Mouse (Mus musculus) myocyte (in vitro differentiated cells): ENCODE results near the gene Wdr90. TPM values are rescaled to one million over a fixed set of nuclear protein-coding genes. Genes with fewer than 3 reads are reported as not detected.
"Not testable (repeated sequence)": the region's sequence is repeated elsewhere in the genome, so short reads cannot be mapped to it uniquely, and the experiment has no call there.

Source experiments
- H3K27me3 ChIP-seq: one replicate; pipeline ENCODE4 v1.6.1; 2011; ENCODE audit not compliant: control insufficient read depth, insufficient read depth, insufficient read length
- H3K36me3 ChIP-seq: one replicate; pipeline ENCODE4 v1.6.1; 2011; ENCODE audit not compliant: control insufficient read depth, insufficient read depth
- H3K4me2 ChIP-seq: one replicate; pipeline ENCODE4 v1.6.1; 2011; ENCODE audit warnings: low read depth, control low read depth
- H3K4me3 ChIP-seq: one replicate; pipeline ENCODE4 v1.5.1; 2011; ENCODE audit warnings: mild to moderate bottlenecking, control low read depth, moderate library complexity
- H3K79me2 ChIP-seq: one replicate; pipeline ENCODE4 v1.6.1; 2011; ENCODE audit not compliant: control insufficient read depth, insufficient read depth
- H3ac ChIP-seq: one replicate; pipeline ENCODE4 v1.6.1; 2011; ENCODE audit not compliant: control insufficient read depth, insufficient read length
- CEBPB ChIP-seq: IDR thresholded peaks from 2 replicates; pipeline ENCODE4 v1.6.1; 2011; ENCODE audit warnings: mild to moderate bottlenecking, moderate library complexity; ENCODE audit not compliant: poor library complexity, insufficient read depth, severe bottlenecking
- E2F4 ChIP-seq: IDR thresholded peaks from one replicate; pipeline ENCODE4 v1.6.1; 2011; ENCODE audit warnings: mild to moderate bottlenecking, control low read depth, moderate library complexity; ENCODE audit not compliant: insufficient read depth
- MAX ChIP-seq: IDR thresholded peaks from one replicate; pipeline ENCODE4 v1.6.1; 2011; ENCODE audit warnings: low read depth, mild to moderate bottlenecking, control low read depth
- MYOD1 ChIP-seq, 3 experiments: IDR thresholded peaks; one replicate each; pipeline ENCODE4 v1.6.1; 2011; ENCODE audit warnings: control low read depth in 2 of 3, low read depth in 2 of 3, mild to moderate bottlenecking in 2 of 3, moderate library complexity in 1 of 3; ENCODE audit not compliant: insufficient read length in 2 of 3, control insufficient read depth in 1 of 3
- MYOG ChIP-seq, 3 experiments: IDR thresholded peaks; one replicate each; pipeline ENCODE4 v1.6.1; 2011; ENCODE audit warnings: control low read depth in 2 of 3, low read depth in 2 of 3, mild to moderate bottlenecking in 2 of 3; ENCODE audit not compliant: insufficient read length in 2 of 3, control insufficient read depth in 1 of 3, insufficient read depth in 1 of 3
- POLR2A ChIP-seq: IDR thresholded peaks from one replicate; pipeline ENCODE4 v1.6.1; 2011; ENCODE audit warnings: low read depth, mild to moderate bottlenecking, control low read depth, moderate library complexity; ENCODE audit not compliant: insufficient read length
- POLR2AphosphoS2 ChIP-seq: IDR thresholded peaks from one replicate; pipeline ENCODE4 v1.6.1; 2011; ENCODE audit warnings: low read depth, control low read depth; ENCODE audit not compliant: insufficient read length
- REST ChIP-seq: IDR thresholded peaks from one replicate; pipeline ENCODE4 v1.6.1; 2011; ENCODE audit warnings: mild to moderate bottlenecking, control low read depth, moderate library complexity; ENCODE audit not compliant: insufficient read depth, insufficient read length
- SRF ChIP-seq: IDR thresholded peaks from one replicate; pipeline ENCODE4 v1.6.1; 2011; ENCODE audit warnings: low read depth; ENCODE audit not compliant: control insufficient read depth, insufficient read length
- TCF12 ChIP-seq: IDR thresholded peaks from one replicate; pipeline ENCODE4 v1.6.1; 2011; ENCODE audit warnings: mild to moderate bottlenecking, control low read depth; ENCODE audit not compliant: poor library complexity, insufficient read depth, severe bottlenecking
- TCF3 ChIP-seq: IDR thresholded peaks from one replicate; pipeline ENCODE4 v1.6.1; 2011; ENCODE audit warnings: low read depth, control low read depth; ENCODE audit not compliant: insufficient read length
- USF1 ChIP-seq: IDR thresholded peaks from one replicate; pipeline ENCODE4 v1.6.1; 2011; ENCODE audit warnings: low read depth, mild to moderate bottlenecking, control low read depth, moderate library complexity
- polyA plus RNA-seq: library from polyadenylated mRNA; unstranded; fragments of >200 nt; fragmentation: generic; extraction: Trizol; gene quantifications from one replicate; pipeline ENCODE4 v1.2.1, GENCODE M21; 2012; ENCODE audit warnings: missing spikeins

Wdr90 gene
- polyA plus RNA-seq, 1 experiment: 7.4 TPM

DNA sequence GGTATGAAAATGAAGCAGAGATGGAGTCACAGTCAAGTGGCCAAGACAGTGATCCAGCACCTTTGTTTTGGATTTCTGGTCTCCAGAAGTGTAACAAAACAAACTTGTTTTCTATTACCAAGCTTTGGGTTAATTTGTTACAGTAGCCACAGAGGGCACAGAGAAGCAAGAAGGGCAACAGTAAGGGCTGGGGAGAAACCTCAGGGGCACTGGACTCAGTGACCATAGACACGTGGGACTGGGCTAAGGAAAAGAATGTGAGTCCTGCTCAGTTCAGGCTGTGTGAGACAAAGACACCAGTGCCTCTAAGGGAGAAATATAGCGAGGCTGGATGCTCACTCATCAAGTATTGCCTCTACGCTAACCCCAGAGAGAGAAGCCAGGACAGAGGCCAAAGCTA is 11.4 kb upstream of the Wdr90 start:
- Histone ChIP-seq H3K36me3 (no peaks in the 10 kb centered on the region), H3K4me2 (no peak overlapping the region), H3K4me3 (no peak overlapping the region), H3K79me2 (peaks cover 4% of the 10 kb centered on the region), H3ac (no peak overlapping the region), H3K27me3 (no peaks in the 10 kb centered on the region)
- TF ChIP-seq TCF12 (no peak), SRF (no peak), CEBPB (no peak), REST (no peak), MYOD1 (IDR thresholded peaks at IDR 0.05; ENCODE audit: control insufficient read depth in 1 of 3, insufficient read length in 2 of 3, low read depth in 2 of 3) (no peak), POLR2AphosphoS2 (no peak), USF1 (no peak), MYOG (IDR thresholded peaks at IDR 0.05; ENCODE audit: control insufficient read depth in 1 of 3, insufficient read depth in 1 of 3, insufficient read length in 2 of 3, low read depth in 2 of 3) (no peak), POLR2A (no peak), TCF3 (no peak)

DNA sequence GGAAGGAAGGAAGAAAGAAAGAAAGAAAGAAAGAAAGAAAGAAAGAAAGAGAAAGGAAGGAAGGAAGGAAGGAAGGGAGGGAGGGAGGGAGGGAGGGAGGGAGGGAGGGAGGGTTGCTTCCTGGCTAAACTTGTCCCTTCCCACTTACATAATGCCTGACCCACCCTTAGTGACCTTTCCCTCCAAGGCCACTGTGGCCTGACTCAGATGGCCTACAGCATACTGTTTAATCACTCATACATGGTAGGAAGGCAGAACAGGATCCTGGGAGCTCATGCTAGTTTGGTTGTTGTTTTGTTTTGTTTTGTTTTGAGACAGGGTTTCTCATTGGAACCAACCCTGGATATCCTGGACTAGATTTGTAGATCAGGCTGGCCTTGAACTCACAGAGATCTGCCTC is 10.3 kb upstream of the Wdr90 start:
- not testable (repeated sequence) for H3ac ChIP-seq, H3K27me3 ChIP-seq, H3K4me2 ChIP-seq, H3K4me3 ChIP-seq, H3K79me2 ChIP-seq, H3K36me3 ChIP-seq

DNA sequence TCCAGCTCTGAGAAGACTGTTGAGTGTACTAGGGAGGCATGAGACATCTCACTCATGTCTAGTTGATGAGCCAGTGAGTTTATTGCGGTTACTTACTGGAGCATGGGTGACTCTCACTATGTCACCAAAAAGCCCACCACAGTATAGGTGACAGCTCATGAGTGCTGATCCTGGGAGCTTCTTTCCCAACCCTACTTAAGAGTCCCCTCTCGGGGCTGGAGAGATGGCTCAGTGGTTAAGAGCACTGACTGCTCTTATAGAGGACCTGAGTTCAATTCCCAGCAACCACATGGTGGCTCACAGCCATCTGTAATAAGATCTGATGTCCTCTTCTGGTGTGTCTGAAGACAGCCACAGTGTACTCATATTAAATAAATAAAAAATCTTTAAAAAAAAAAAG is 8.7 kb upstream of the Wdr90 start:
- H3K36me3 ChIP-seq: no peaks in the 10 kb centered on the region
- TF ChIP-seq MYOG (IDR thresholded peaks at IDR 0.05; ENCODE audit: control insufficient read depth in 1 of 3, insufficient read depth in 1 of 3, insufficient read length in 2 of 3, low read depth in 2 of 3): no peak
- TF ChIP-seq POLR2A: no peak
- TF ChIP-seq SRF: no peak
- TF ChIP-seq MYOD1 (IDR thresholded peaks at IDR 0.05; ENCODE audit: control insufficient read depth in 1 of 3, insufficient read length in 2 of 3, low read depth in 2 of 3): no peak
- TF ChIP-seq USF1: no peak
- no peak for TF ChIP-seq TCF12
- no peak for TF ChIP-seq CEBPB
- H3K27me3 ChIP-seq: no peaks in the 10 kb centered on the region
- no peaks in the 10 kb centered on the region for H3K79me2 ChIP-seq
- no peak overlapping the region for H3K4me2 ChIP-seq
- no peak overlapping the region for H3K4me3 ChIP-seq
- H3ac ChIP-seq: no peak overlapping the region

GRCm38 (mm10) chr17:25869498-25869897 is 8.2 kb upstream of the Wdr90 start:
- no peak overlapping the region for H3K4me3 ChIP-seq
- H3ac ChIP-seq: no peak overlapping the region
- no peak overlapping the region for H3K4me2 ChIP-seq
- H3K27me3 ChIP-seq: no peaks in the 10 kb centered on the region
- H3K79me2 ChIP-seq: no peaks in the 10 kb centered on the region
- TF ChIP-seq SRF: no peak
- TF ChIP-seq TCF12: no peak
- TF ChIP-seq USF1: no peak
- TF ChIP-seq E2F4: no peak
- no peak for TF ChIP-seq TCF3
- no peak for TF ChIP-seq MAX
- TF ChIP-seq CEBPB: no peak
- TF ChIP-seq MYOD1 (IDR thresholded peaks at IDR 0.05; ENCODE audit: control insufficient read depth in 1 of 3, insufficient read length in 2 of 3, low read depth in 2 of 3): no peak
- TF ChIP-seq REST: no peak
- no peak for TF ChIP-seq POLR2AphosphoS2
- no peak for TF ChIP-seq POLR2A
- no peak for TF ChIP-seq MYOG (IDR thresholded peaks at IDR 0.05; ENCODE audit: control insufficient read depth in 1 of 3, insufficient read depth in 1 of 3, insufficient read length in 2 of 3, low read depth in 2 of 3)
- no peaks in the 10 kb centered on the region for H3K36me3 ChIP-seq

- H3K27me3 ChIP-seq: no peaks in the 10 kb centered on the region
- H3K79me2 ChIP-seq: no peaks in the 10 kb centered on the region
- H3ac ChIP-seq: peak within 1 kb of the TSS; percentile 25
- H3K4me3 ChIP-seq: peak within 1 kb of the TSS; percentile 34
- peak within 1 kb of the TSS; percentile 99 for H3K4me2 ChIP-seq
- no peaks in the 10 kb centered on the region for H3K36me3 ChIP-seq
- TF ChIP-seq POLR2AphosphoS2 (peak; percentile 63), POLR2A (peak; percentile 69), CEBPB (no peak)
Measured at GRCm38 (mm10) chr17:25868601-25869191, 7.4 kb upstream of the Wdr90 start, which contains the start of gene Mcrip2. TSS of gene Mcrip2 (minus strand) at chr17:25868764.
